Mouse (Mus musculus): ENCODE measurements around the gene Mkln1. TPM values are rescaled to one million over a fixed set of nuclear protein-coding genes. Genes with fewer than 3 reads are reported as not detected.

Mkln1 gene
- total and polyA plus RNA-seq, 2 experiments from 2014 or later = 113 to 217 TPM

- TF ChIP-seq EP300 (IDR thresholded peaks at IDR 0.05; ENCODE audit: low read depth) (no peak), CTCF (IDR thresholded peaks at IDR 0.05; ENCODE audit: low read depth) (no peak)
- WGBS = 31% methylated on average over 3 of the region's 3 CpGs
- no peak overlapping the region for H3K4me2 ChIP-seq (ENCODE audit: low read depth, low read length)
- H3K4me1 ChIP-seq (ENCODE audit: control insufficient read depth, insufficient read depth) = no peaks in the 10 kb centered on the region
- H3K9me3 ChIP-seq (replicated peaks; ENCODE audit: control insufficient read depth, low read length) = no peaks in the 10 kb centered on the region
- no peak overlapping the region for H3K27ac ChIP-seq (ENCODE audit: low read depth)
- DNase-seq (ENCODE audit: low spot score) = no peak
- H3K27me3 ChIP-seq (ENCODE audit: control insufficient read depth, insufficient read depth, low read length) = no peaks in the 10 kb centered on the region
- H3K36me3 ChIP-seq (replicated peaks; ENCODE audit: control insufficient read depth, insufficient read depth, low read length) = peaks cover 18% of the 10 kb centered on the region
- H3K9ac ChIP-seq (replicated peaks; ENCODE audit: low read depth, low read length) = no peak overlapping the region
- no peak overlapping the region for H3K4me3 ChIP-seq (ENCODE audit: low read depth, low read length)
- no peak for ATAC-seq (ENCODE audit: insufficient read depth, low read depth)
Measured at GRCm38 (mm10) chr6:31425428-31425827, 26.9 kb downstream of the Mkln1 start.

GRCm38 (mm10) chr6:31437264-31437663, 38.7 kb downstream of the Mkln1 start:
- no peak overlapping the region for H3K4me2 ChIP-seq (ENCODE audit: low read depth, low read length)
- WGBS = 60% methylated on average over 2 of the region's 2 CpGs
- H3K4me3 ChIP-seq (ENCODE audit: low read depth, low read length) = no peak overlapping the region
- DNase-seq (ENCODE audit: low spot score) = no peak
- no peaks in the 10 kb centered on the region for H3K27me3 ChIP-seq (ENCODE audit: control insufficient read depth, insufficient read depth, low read length)
- TF ChIP-seq EP300 (IDR thresholded peaks at IDR 0.05; ENCODE audit: low read depth) (no peak), CTCF (IDR thresholded peaks at IDR 0.05; ENCODE audit: low read depth) (no peak)
- ATAC-seq (ENCODE audit: insufficient read depth, low read depth) = no peak
- H3K9me3 ChIP-seq (replicated peaks; ENCODE audit: control insufficient read depth, low read length) = no peaks in the 10 kb centered on the region
- no peaks in the 10 kb centered on the region for H3K4me1 ChIP-seq (ENCODE audit: control insufficient read depth, insufficient read depth)
- no peak overlapping the region for H3K9ac ChIP-seq (replicated peaks; ENCODE audit: low read depth, low read length)
- H3K36me3 ChIP-seq (replicated peaks; ENCODE audit: control insufficient read depth, insufficient read depth, low read length) = peaks cover 27% of the 10 kb centered on the region
- H3K27ac ChIP-seq (ENCODE audit: low read depth) = no peak overlapping the region

GRCm38 (mm10) chr6:31445258-31445657, 46.7 kb downstream of the Mkln1 start:
- DNase-seq (ENCODE audit: low spot score) (no peak), ATAC-seq (ENCODE audit: insufficient read depth, low read depth) (no peak)
- Histone ChIP-seq H3K4me2 (ENCODE audit: low read depth, low read length) (no peak overlapping the region), H3K9ac (replicated peaks; ENCODE audit: low read depth, low read length) (no peak overlapping the region), H3K4me3 (ENCODE audit: low read depth, low read length) (no peak overlapping the region), H3K9me3 (replicated peaks; ENCODE audit: control insufficient read depth, low read length) (no peaks in the 10 kb centered on the region), H3K36me3 (replicated peaks; ENCODE audit: control insufficient read depth, insufficient read depth, low read length) (peaks cover 39% of the 10 kb centered on the region), H3K27me3 (ENCODE audit: control insufficient read depth, insufficient read depth, low read length) (no peaks in the 10 kb centered on the region), H3K4me1 (ENCODE audit: control insufficient read depth, insufficient read depth) (no peaks in the 10 kb centered on the region), H3K27ac (ENCODE audit: low read depth) (no peak overlapping the region)
- TF ChIP-seq EP300 (IDR thresholded peaks at IDR 0.05; ENCODE audit: low read depth) (no peak), CTCF (IDR thresholded peaks at IDR 0.05; ENCODE audit: low read depth) (no peak)
- 84% methylated on average over 1 of the region's 1 CpGs for WGBS

- H3K27me3 ChIP-seq (ENCODE audit: control insufficient read depth, insufficient read depth, low read length) = no peaks in the 10 kb centered on the region
- no peaks in the 10 kb centered on the region for H3K9me3 ChIP-seq (replicated peaks; ENCODE audit: control insufficient read depth, low read length)
- no peak overlapping the region for H3K9ac ChIP-seq (replicated peaks; ENCODE audit: low read depth, low read length)
- H3K4me3 ChIP-seq (ENCODE audit: low read depth, low read length) = no peak overlapping the region
- ATAC-seq (ENCODE audit: insufficient read depth, low read depth) (no peak), DNase-seq (ENCODE audit: low spot score) (peak; percentile 64)
- TF ChIP-seq EP300 (IDR thresholded peaks at IDR 0.05; ENCODE audit: low read depth) (no peak), CTCF (IDR thresholded peaks at IDR 0.05; ENCODE audit: low read depth) (peak; percentile 71)
- H3K4me1 ChIP-seq (ENCODE audit: control insufficient read depth, insufficient read depth) = no peaks in the 10 kb centered on the region
- H3K27ac ChIP-seq (ENCODE audit: low read depth) = no peak overlapping the region
- no peak overlapping the region for H3K4me2 ChIP-seq (ENCODE audit: low read depth, low read length)
- H3K36me3 ChIP-seq (replicated peaks; ENCODE audit: control insufficient read depth, insufficient read depth, low read length) = peaks cover 36% of the 10 kb centered on the region
Measured at GRCm38 (mm10) chr6:31453735-31454134, 55.2 kb downstream of the Mkln1 start.

DNA sequence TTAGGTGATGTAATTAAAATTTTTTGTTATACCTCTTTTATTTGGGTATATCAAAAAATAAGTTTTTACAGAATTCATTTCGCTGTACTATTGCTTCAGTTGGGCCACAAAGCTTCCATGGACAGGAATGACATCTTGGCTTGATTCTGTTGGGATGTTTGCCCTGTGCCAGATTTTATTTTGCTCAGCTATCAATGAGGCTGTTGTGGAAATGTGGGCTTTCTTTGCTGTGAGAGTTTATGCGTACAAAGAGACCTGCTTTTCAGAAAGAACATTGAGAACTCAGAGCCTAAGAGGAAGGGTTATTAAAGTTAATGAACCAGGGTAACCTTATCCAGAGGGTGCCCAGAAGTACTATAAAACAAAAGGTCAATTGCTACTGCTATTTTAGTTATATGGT, 56.8 kb downstream of the Mkln1 start:
- WGBS = 95% methylated on average over 2 of the region's 2 CpGs

DNA sequence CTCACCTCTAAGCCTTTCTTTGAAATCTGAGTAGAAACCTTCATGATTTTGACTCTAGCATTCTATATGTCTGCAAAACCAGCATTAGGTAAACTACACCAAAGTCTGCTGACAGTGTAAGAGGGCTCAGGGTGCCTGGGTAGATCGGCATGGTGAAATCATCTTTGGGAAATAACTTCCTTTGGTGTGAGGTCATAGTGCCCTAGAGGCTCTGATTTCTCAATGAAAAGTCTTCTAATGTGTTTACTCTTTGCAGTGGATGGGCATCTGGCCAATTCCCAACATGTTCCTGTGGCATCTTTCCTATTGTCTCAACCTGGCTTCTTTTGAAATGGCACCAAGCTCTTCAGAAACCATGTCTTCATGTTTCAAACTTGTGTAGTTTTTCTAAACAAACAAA, 58.5 kb downstream of the Mkln1 start:
- no peak for TF ChIP-seq EP300 (IDR thresholded peaks at IDR 0.05; ENCODE audit: low read depth)
- no peak for TF ChIP-seq CTCF (IDR thresholded peaks at IDR 0.05; ENCODE audit: low read depth)
- Histone ChIP-seq H3K27ac (ENCODE audit: low read depth) (no peak overlapping the region), H3K36me3 (replicated peaks; ENCODE audit: control insufficient read depth, insufficient read depth, low read length) (peaks cover 39% of the 10 kb centered on the region), H3K27me3 (ENCODE audit: control insufficient read depth, insufficient read depth, low read length) (no peaks in the 10 kb centered on the region), H3K4me2 (ENCODE audit: low read depth, low read length) (no peak overlapping the region), H3K4me1 (ENCODE audit: control insufficient read depth, insufficient read depth) (no peaks in the 10 kb centered on the region), H3K9me3 (replicated peaks; ENCODE audit: control insufficient read depth, low read length) (no peaks in the 10 kb centered on the region), H3K4me3 (ENCODE audit: low read depth, low read length) (no peak overlapping the region), H3K9ac (replicated peaks; ENCODE audit: low read depth, low read length) (no peak overlapping the region)
- ATAC-seq (ENCODE audit: insufficient read depth, low read depth) (no peak), DNase-seq (ENCODE audit: low spot score) (no peak)
- WGBS = 49% methylated on average over 1 of the region's 1 CpGs

More for the DNA sequence above, 56.8 kb downstream of the Mkln1 start:
- no peak for ATAC-seq (ENCODE audit: insufficient read depth, low read depth)
- no peak overlapping the region for H3K27ac ChIP-seq (ENCODE audit: low read depth)
- DNase-seq (ENCODE audit: low spot score) = no peak
- H3K9ac ChIP-seq (replicated peaks; ENCODE audit: low read depth, low read length) = no peak overlapping the region
- H3K4me2 ChIP-seq (ENCODE audit: low read depth, low read length) = no peak overlapping the region
- TF ChIP-seq EP300 (IDR thresholded peaks at IDR 0.05; ENCODE audit: low read depth) (no peak), CTCF (IDR thresholded peaks at IDR 0.05; ENCODE audit: low read depth) (no peak)
- H3K27me3 ChIP-seq (ENCODE audit: control insufficient read depth, insufficient read depth, low read length) = no peaks in the 10 kb centered on the region
- H3K36me3 ChIP-seq (replicated peaks; ENCODE audit: control insufficient read depth, insufficient read depth, low read length) = peaks cover 32% of the 10 kb centered on the region
- no peaks in the 10 kb centered on the region for H3K4me1 ChIP-seq (ENCODE audit: control insufficient read depth, insufficient read depth)
- no peaks in the 10 kb centered on the region for H3K9me3 ChIP-seq (replicated peaks; ENCODE audit: control insufficient read depth, low read length)
- H3K4me3 ChIP-seq (ENCODE audit: low read depth, low read length) = no peak overlapping the region

All from heart, postnatal 0 days (tissue).